Mouse (Mus musculus) adrenal gland (tissue): ENCODE data around the gene Hipk4.

ENCODE experiments used
- intact Hi-C: fragments of 180-260 bp; cut with DNase I; formaldehyde crosslinking; loops from one replicate; pipeline ENCODE4 v1.15.1; 2025

Hipk4 gene

DNA sequence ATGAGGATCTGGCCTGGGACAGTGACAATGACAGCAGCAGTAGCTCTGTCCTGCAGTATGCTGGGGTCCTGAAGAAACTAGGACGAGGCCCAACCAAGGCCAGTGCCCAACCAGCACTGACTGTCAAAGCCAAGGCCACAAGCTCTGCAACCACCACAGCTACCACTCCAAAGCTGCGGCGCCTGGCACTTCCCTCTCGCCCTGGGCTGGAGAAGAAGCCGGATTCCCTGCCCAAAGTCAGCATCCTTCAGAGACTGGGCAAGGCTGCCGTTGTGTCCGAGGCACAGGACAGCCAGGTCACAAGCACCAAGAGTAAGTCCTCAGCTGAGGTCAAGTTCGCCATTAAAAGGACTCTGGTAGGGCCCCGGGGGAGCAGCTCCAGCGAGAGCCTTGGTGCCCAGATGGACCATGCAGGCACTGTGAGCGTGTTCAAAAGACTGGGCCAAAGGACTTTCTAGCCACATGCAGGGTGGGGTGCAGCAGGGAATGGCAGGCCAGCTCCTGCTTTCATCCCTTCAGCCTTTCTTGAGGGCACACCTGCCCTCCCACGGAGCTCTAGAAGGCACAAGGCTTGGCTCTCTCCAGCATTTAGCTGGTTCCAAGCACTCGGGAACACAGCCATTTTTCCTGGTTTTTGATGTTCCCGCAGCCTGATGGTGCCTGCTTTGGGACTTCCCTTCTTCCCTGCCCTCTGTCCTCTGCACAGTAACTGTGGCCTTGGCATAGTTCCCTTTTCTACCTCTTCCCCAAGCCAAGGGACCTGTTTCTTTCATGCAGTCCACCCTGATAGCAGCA is 57.5 kb downstream of the Hipk4 start:
- intact Hi-C loops, result no loop called here
